Mouse (Mus musculus): ENCODE measurements around the gene Lrrfip2.
A peak's percentile ranks its signal among the peaks of the same experiment; 100 is the strongest.

The Lrrfip2 gene

DNA sequence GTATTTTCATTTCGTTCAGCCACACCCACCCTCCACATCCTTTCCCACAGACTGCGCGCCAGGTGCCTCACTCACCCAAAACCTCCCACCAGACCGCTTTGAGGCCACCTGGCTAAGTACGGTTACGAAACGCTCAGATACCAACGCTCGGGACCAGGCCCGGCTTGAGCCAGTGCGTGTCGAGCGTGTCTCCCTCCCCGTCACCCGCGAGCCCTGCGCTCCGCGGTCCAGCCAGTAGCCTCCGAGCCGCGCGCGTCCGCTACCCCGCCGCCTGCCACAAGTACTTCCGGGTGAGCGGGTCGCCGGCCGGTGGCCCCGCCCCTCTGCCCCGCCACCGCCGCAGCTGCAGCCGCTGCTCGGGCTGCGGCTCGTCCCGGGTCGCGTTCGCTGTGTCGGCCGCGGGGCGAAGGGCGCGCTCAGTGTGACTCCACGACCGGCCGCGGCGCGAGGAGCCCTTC is 431 bp downstream of the Lrrfip2 start:
- peak; percentile 55 to 73 for DNase-seq (ENCODE audit: low read depth in 1 of 2, low spot score in 2 of 2)

DNA sequence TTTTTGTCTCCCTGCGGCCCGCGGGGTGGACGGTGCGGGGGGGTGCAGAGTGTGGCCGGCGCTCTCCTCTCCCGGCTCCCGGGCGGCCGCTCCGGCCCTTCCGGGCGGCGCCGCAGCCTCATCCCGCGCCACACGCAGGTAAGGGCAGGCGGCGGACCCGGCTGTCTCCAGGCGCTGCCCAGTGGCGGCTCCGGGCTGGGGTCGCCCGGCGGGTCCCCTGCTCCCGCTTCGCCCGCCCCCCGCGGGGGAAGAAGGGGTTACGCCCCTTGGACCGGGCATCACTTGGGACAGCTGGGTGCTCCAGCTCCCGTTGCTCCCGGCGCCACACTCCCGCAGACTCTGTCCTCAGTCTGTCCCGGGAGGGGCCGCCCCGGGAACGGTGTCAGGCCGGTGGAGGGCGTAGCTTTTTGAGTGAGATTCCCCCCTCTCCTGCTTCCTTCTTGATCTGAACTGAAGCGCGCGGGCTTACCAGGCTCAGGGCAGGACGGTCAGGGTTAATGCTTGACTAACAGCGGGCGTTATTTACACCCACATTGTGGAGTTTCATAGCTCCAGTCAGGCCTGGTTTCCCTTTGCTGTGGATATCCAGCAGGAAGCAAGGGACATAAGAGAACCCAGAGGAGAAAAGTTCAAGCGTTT is 979 bp downstream of the Lrrfip2 start:
- no peak for DNase-seq (ENCODE audit: low read depth in 1 of 2, low spot score in 2 of 2)

DNA sequence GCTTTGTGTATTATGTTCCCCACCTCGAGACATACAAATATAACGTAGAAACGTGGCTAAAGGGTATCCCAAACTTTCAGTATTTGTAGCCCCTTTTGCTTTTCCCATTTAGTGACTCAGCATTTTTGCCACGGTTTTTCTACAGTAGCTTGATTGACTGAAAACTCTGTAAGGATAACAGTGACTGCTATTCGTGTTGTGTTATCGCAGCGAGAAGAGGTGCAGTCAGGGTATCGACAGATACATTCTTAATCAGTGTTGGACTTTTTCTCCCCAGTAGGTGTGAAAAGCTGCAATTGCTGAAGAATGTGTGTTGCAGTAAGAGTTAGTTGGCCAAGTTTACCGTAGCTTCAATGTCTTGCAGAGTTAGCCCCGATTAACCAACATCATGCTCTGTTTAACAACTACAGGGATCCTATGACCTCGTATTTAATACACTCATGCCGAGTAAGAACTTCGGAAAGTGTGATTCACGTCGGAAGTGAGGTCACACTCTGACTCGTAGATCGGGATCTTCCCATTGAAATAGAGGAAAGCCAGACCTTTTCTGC is 1.6 kb downstream of the Lrrfip2 start:
- no peak for DNase-seq (ENCODE audit: low read depth in 1 of 2, low spot score in 2 of 2)

GRCm38 (mm10) chr9:111122446-111122845 is 5.1 kb downstream of the Lrrfip2 start:
- no peak for DNase-seq (ENCODE audit: low read depth in 1 of 2, low spot score in 2 of 2)

- no peak for DNase-seq (ENCODE audit: low read depth in 1 of 2, low spot score in 2 of 2)
Measured at GRCm38 (mm10) chr9:111123336-111123735, 5.9 kb downstream of the Lrrfip2 start.

- no peak for DNase-seq (ENCODE audit: low read depth in 1 of 2, low spot score in 2 of 2)
Measured at GRCm38 (mm10) chr9:111124440-111124839, 7.0 kb downstream of the Lrrfip2 start.

DNA sequence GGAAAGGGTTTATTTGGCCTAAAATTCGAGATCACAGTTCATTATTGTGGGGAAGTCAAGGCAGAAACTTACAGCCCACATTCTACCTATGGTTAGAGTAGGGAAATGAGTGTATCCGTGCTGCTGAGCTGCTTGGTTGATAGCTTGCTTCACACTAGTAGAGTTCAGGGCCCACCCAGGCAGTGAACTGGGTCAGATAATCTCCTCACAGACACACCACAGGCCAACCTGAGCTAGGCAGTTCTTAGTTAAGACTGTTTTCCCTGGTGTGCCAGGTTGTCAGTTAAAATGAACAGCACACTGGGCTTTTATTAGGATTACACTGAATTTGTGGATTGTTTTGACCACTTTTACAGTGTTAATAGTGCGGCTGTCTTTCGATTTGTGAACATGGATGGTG is 9.3 kb downstream of the Lrrfip2 start:
- DNase-seq (ENCODE audit: low read depth in 1 of 2, low spot score in 2 of 2): no peak

DNA sequence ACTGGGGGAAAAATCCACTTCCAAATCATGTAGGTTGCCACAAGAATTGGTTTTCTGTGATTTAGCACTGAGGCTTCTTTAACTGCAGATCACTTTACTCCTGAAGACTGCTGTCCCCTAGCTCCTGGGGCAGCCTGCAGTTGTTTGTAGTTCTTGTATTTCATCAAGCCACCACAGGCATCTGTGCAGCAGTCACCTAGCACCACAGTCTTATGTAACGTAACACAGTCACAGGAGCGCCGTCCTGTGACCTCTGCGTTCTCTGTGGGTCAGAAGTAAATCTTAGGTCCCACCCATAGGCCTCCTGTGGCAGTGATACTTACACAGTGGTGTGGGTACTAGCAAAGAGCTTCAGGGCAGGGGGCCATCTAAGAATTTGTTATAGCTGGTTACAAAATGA is 10.4 kb downstream of the Lrrfip2 start:
- DNase-seq (ENCODE audit: low read depth in 1 of 2, low spot score in 2 of 2): no peak

GRCm38 (mm10) chr9:111130126-111130525 is 12.7 kb downstream of the Lrrfip2 start:
- no peak for DNase-seq (ENCODE audit: low read depth in 1 of 2, low spot score in 2 of 2)

DNA sequence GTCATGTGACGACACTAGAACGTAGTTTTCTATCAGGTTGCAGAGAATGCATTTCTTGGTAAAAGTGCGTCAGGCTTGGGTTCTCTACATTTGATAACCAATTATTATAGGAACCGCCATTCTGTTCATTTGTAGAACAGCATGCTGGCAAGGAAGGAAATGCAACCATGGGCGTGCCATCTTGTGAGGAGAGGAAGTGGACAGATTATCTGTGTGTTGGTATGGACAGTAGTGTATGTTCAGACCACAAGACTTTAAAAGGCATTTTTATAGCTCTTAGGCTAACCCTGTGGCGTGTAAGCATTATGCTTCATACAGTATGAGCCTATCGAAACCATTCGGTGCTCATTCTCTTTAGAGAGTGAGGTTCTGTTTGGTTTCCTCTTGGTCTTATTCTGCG is 20.8 kb downstream of the Lrrfip2 start:
- DNase-seq (ENCODE audit: low read depth in 1 of 2, low spot score in 2 of 2): no peak

- DNase-seq (ENCODE audit: low read depth in 1 of 2, low spot score in 2 of 2): no peak
Measured at GRCm38 (mm10) chr9:111142721-111143120, 25.3 kb downstream of the Lrrfip2 start.

DNA sequence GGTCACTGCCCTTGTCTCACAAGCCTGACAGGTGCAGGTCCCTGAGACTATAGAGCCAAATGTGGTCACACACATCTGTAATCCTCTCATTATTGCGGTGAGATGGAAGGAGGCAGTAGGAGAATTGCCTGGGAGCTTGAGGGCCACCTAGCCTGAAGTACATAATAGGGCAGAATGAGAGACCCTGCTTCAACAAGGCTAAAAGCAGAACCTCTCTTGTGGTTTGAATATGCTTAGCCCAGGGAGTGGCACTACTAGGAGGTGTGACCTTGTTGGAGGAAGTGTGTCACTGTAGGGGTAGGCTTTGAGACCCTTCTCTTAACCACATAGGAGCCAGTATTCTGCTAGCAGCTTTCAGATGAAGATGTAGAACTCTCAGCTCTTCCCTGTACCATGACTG is 26.0 kb downstream of the Lrrfip2 start:
- peak in 1 of 2 experiments; percentile 26 for DNase-seq (ENCODE audit: low read depth in 1 of 2, low spot score in 2 of 2)

DNA sequence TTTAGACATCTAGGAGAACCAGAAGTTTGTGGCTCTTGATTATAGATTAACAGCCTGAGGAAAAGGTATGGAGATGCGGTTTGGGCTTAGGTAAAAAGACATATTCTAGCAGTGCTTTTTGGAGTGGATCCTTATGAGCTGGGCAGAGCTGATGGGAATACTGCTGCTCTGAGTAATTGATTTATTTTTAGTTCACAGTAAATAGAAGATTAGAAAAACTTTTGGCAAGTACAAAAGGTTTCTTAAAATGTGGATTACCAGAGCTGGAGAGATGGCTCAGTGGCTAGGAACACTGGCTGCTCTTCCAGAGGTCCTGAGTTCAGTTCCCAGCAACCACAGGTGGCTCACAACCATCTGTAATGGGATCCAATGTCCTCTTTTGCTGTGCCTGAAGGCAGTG is 27.3 kb downstream of the Lrrfip2 start:
- DNase-seq (ENCODE audit: low read depth in 1 of 2, low spot score in 2 of 2): no peak

GRCm38 (mm10) chr9:111145497-111146190 is 28.3 kb downstream of the Lrrfip2 start:
- DNase-seq (ENCODE audit: low read depth in 1 of 2, low spot score in 2 of 2): no peak

DNA sequence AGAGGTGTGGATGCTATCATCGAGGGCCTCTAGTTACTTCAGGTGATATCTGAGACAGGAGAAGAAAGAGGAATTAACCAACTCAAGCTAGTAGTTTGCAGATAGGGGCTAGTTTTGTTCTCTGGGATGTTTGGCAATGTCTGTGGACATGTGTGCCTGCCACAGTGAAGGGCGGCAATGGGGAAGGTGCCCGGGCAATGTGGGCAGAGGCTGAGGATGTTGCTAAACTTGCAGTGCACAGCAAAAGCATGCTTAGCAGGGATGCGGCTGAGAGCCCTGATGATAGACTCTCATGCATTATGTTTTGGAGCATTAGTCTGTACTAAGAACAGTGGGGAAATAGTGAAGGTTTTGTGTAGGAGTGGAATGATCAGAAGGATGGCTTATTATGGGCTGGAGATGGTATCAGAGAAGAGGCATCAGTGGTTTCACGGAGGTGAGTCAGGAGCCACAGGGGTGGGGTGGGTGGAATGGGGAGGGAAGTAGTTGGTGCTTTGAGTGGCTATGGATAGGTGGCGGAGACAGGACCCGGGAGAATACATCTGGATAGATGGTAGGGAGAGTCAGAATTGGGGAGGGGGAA is 28.9 kb downstream of the Lrrfip2 start:
- DNase-seq (ENCODE audit: low read depth in 1 of 2, low spot score in 2 of 2): peak; percentile 49 to 50

DNA sequence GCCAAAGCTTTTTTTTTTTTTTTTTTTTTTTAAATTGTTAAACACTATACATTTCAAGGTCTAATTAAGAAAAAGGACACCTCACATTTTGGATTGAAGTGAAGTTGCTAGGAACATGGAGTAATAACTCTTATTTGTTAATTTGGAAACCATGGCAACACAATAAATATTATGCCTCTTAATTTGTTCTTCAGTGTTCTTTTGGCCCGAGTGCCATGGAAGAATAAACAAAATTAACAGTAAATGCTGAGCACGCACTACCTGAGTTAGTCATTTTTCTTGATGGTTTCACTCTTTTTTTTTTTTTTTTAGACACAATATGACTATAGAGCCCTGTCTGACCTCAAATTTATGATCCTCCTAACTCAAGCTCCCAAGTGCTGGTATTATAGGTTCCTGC is 30.6 kb downstream of the Lrrfip2 start:
- no peak for DNase-seq (ENCODE audit: low read depth in 1 of 2, low spot score in 2 of 2)

- DNase-seq (ENCODE audit: low read depth in 1 of 2, low spot score in 2 of 2): no peak
Measured at GRCm38 (mm10) chr9:111148414-111148813, 31.0 kb downstream of the Lrrfip2 start.

DNA sequence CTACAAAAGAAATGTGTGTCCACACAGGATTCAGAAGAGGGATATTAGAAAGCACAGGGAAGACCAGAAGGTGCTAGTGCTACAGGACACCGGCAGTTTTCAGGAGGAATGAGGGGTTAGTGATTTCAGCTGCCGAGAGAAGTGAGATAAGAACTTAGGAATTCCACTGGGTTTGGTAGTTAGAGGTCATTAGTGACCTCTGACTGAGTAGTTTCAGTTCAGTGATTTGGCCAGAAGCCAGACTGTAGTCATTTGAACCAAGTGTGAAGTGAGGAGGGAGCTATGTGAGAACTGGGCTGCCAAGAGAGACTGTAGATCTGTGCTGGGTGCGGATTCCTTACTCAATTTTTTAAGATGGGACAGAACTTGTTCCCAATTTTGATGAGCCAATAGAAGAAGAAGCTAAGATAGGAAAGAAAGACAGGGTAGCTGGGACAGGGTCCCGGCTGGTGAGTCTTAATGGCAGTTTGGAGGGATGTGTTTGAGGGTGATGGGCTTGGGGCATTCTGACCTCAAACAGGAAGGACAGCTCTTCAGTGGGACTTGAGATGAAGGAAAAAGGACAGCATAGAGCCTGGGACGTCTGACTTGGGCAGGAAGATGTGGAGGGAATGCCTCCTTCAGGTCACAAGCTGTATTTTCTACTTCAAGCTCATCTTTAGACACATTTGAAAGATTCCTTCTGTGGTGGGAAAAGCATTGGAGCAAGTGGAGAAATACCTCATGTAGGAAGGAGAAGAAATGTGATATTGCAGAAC is 32.0 kb downstream of the Lrrfip2 start:
- DNase-seq (ENCODE audit: low read depth in 1 of 2, low spot score in 2 of 2): no peak

- DNase-seq (ENCODE audit: low read depth in 1 of 2, low spot score in 2 of 2): no peak
Measured at GRCm38 (mm10) chr9:111152314-111152897, 35.0 kb downstream of the Lrrfip2 start.

DNA sequence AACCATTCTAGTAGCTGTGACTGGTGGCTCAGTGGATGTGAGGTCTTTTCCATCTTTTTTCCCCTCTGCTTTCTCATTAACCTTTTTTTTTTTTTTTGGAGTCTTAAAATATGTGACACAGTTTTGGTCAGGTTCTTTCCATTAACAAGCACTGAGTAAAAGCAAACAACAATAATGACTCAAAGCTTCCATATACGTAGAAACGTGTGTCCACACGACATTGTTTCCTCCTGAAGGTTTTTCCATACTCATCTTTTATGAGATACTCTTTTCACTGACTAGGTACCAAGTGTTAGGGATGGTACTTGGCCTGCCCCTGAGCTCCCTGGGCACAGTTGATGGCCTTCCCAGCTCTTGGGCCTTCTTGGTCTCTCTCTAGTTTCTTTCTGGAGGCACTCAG is 35.6 kb downstream of the Lrrfip2 start:
- DNase-seq (ENCODE audit: low read depth in 1 of 2, low spot score in 2 of 2): no peak

Data from monocyte, adult 2 months (primary cell).